Mouse (Mus musculus) limb, embryonic 14.5 days (tissue): Measurements from ENCODE around the gene Sept4. TPM values are rescaled to one million over a fixed set of nuclear protein-coding genes. Genes with fewer than 3 reads are reported as not detected.

Source experiments
- ATAC-seq: fragments of 200-750 bp; cut with Nextera tagmentation; 2 replicates; pipeline ENCODE4 v1.8.0; 2017; ENCODE audit warnings: low read depth, moderate number of reproducible peaks, moderate TSS enrichment; ENCODE audit not compliant: low FRiP score
- DNase-seq: peaks from one replicate; pipeline ENCODE4 v3.0.0-alpha.2; 2015; ENCODE audit warnings: low spot score
- H3K27ac ChIP-seq: fragments of 300-500 bp; sonication (generic); replicated peaks from 2 replicates; pipeline ENCODE4 v1.5.1; 2014; ENCODE audit warnings: low read depth, mild to moderate bottlenecking, low read length, moderate library complexity, mixed read lengths
- H3K27me3 ChIP-seq: fragments of 300-500 bp; sonication (generic); 2 replicates; pipeline ENCODE4 v1.6.1; 2014; ENCODE audit warnings: low read length, mixed read lengths; ENCODE audit not compliant: control insufficient read depth, insufficient read depth
- H3K36me3 ChIP-seq: fragments of 300-500 bp; sonication (generic); 2 replicates; pipeline ENCODE4 v1.6.1; 2014; ENCODE audit warnings: mild to moderate bottlenecking, low read length, moderate library complexity, mixed read lengths; ENCODE audit not compliant: control insufficient read depth, insufficient read depth
- H3K4me1 ChIP-seq: fragments of 300-500 bp; sonication (generic); 2 replicates; pipeline ENCODE4 v1.6.1; 2014; ENCODE audit warnings: antibody characterized with exemption, low read length, mixed read lengths; ENCODE audit not compliant: control insufficient read depth, insufficient read depth
- H3K4me2 ChIP-seq: fragments of 300-500 bp; sonication (generic); replicated peaks from 2 replicates; pipeline ENCODE4 v1.6.1; 2014; ENCODE audit warnings: low read depth, mild to moderate bottlenecking, low read length, moderate library complexity; ENCODE audit not compliant: severe bottlenecking
- H3K4me3 ChIP-seq: fragments of 300-500 bp; sonication (generic); replicated peaks from 2 replicates; pipeline ENCODE4 v1.5.1; 2014; ENCODE audit warnings: low read length
- H3K9ac ChIP-seq: fragments of 300-500 bp; sonication (generic); 2 replicates; pipeline ENCODE4 v1.6.1; 2014; ENCODE audit warnings: mild to moderate bottlenecking, low read depth, low read length, moderate library complexity; ENCODE audit not compliant: severe bottlenecking
- H3K9me3 ChIP-seq: fragments of 300-500 bp; sonication (generic); 2 replicates; pipeline ENCODE4 v1.6.1; 2016; ENCODE audit warnings: low read length; ENCODE audit not compliant: control insufficient read depth
- POLR2A ChIP-seq: fragments of 200-500 bp; IDR thresholded peaks from 2 replicates; pipeline ENCODE4 v1.8.0; 2012; ENCODE audit warnings: inconsistent platforms, mild to moderate bottlenecking, moderate library complexity, borderline replicate concordance; ENCODE audit not compliant: insufficient read depth, insufficient read length; ENCODE audit errors: extremely low read depth
- WGBS: fragments of 180-500 bp; shearing (Covaris S2); extraction: QIAGEN DNeasy Blood & Tissue Kit; methylation state at CpG from one replicate; pipeline ENCODE4 v1.1.7; 2014; 5-methylcytosine and 5-hydroxymethylcytosine counted together
- polyA plus RNA-seq, 2 experiments: library from polyadenylated mRNA; depleted of rRNA in 1 of 2; stranded (reverse) in 1 of 2; unstranded in 1 of 2; fragments of >200 nt; fragmentation: Nextera tagmentation in 1 of 2; extraction: Ambion mirVana in 1 of 2; gene quantifications; 2 replicates each; pipeline versions ENCODE4 v1.2.1 to v1.2.3; 2012 to 2014

Gene Sept4
- polyA plus RNA-seq, 2 experiments = 25.7 to 25.8 TPM

DNA sequence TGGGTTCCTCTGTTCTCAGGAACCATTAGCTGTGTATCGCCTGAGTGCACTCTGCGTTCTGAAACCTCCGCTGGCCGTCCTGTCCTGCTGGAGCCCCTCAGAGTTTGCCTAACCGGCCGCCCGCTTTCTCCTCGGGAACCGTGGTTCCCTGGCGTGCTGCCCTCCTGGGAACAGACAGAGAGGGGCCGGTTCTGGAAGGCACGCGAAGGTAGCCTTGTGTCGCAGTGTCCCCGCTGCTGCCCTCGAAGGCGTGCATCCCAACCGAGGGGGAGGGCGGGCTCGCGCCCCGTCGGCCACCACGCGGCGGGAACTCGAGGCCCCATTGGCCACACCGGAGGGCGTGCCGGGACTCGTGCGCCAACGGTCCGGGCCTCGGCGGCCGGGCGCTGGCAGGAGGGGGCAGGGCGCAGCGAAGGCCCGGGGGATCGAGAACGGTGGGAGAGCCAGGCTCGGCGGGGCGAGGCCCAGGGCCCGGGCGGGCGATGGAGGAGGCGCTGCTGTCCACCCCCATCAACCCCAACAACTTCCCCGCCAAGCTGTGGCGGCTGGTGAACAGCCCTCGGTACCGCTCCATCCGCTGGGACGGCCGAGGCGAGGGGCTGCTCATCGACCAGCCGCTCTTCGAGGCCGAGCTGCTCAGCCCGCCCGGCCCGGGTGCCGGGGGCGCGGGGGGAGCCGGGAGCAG is 48.2 kb downstream of the Sept4 start, which contains the start of gene Hsf5:
Gene Hsf5, plus strand, starts transcription at position 375 of the 685 bp plus-strand sequence.
- Histone ChIP-seq H3K9me3 (no peaks in the 10 kb centered on the region), H3K27ac (no peak within 1 kb of the TSS), H3K9ac (no peak within 1 kb of the TSS), H3K4me3 (no peak within 1 kb of the TSS), H3K36me3 (peaks cover 75% of the 10 kb centered on the region), H3K4me2 (no peak within 1 kb of the TSS), H3K27me3 (no peaks in the 10 kb centered on the region), H3K4me1 (no peaks in the 10 kb centered on the region)
- 87% methylated on average over 34 of the region's 69 CpGs for WGBS
- DNase-seq (no peak), ATAC-seq (no peak)
- TF ChIP-seq POLR2A = no peak

DNA sequence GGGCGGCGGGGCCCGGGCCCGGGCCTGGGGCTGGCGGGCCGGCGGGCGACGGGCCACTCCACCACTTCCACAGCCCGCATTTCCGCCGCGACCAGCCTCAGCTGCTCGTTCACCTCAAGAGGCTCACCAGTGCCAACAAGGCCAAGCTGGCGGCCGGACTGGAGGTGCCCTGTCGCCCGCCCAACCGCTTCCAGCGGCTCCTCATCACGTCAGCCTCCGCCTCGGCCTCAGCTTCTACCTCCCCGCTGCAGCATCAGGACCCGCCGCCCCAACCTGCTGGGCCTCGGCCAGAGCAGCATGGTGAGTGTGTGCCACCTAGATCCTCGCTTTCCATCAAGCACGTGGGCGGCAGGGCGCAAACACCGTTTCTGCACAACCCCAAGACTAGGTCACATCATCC is 48.9 kb downstream of the Sept4 start:
- H3K36me3 ChIP-seq = peaks cover 68% of the 10 kb centered on the region
- H3K27me3 ChIP-seq = no peaks in the 10 kb centered on the region
- H3K4me3 ChIP-seq = no peak overlapping the region
- no peak for TF ChIP-seq POLR2A
- no peak for ATAC-seq
- no peak overlapping the region for H3K27ac ChIP-seq
- 93% methylated on average over 25 of the region's 32 CpGs for WGBS
- no peaks in the 10 kb centered on the region for H3K4me1 ChIP-seq
- no peaks in the 10 kb centered on the region for H3K9me3 ChIP-seq
- no peak overlapping the region for H3K4me2 ChIP-seq
- no peak overlapping the region for H3K9ac ChIP-seq
- no peak for DNase-seq

DNA sequence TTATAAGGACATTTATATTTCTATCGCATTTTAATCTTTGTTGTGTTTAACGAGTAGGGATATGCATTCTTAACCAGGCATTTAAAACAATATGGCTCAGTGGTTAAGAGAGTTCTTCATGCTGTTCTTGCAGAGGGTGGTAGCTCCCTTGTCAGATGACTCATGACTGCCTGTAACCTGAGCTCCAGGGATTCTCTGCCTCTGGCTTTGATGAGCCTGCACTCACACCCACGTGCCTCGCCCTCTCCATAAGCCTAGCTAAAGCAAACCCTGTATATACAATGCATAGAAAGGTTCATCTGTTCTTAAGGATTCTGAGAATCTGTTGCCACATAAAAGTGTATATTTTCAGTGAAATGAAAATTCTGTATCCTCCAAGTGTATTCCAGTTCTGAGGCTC is 54.5 kb downstream of the Sept4 start:
- no peak for TF ChIP-seq POLR2A
- whole genome bisulfite sequencing = 63% methylated on average over 4 of the region's 4 CpGs
- H3K4me2 ChIP-seq = no peak overlapping the region
- H3K4me3 ChIP-seq = no peak overlapping the region
- no peaks in the 10 kb centered on the region for H3K4me1 ChIP-seq
- H3K27ac ChIP-seq = no peak overlapping the region
- H3K9me3 ChIP-seq = no peaks in the 10 kb centered on the region
- H3K36me3 ChIP-seq = peaks cover 36% of the 10 kb centered on the region
- no peaks in the 10 kb centered on the region for H3K27me3 ChIP-seq
- DNase-seq (no peak), ATAC-seq (no peak)
- H3K9ac ChIP-seq = no peak overlapping the region

DNA sequence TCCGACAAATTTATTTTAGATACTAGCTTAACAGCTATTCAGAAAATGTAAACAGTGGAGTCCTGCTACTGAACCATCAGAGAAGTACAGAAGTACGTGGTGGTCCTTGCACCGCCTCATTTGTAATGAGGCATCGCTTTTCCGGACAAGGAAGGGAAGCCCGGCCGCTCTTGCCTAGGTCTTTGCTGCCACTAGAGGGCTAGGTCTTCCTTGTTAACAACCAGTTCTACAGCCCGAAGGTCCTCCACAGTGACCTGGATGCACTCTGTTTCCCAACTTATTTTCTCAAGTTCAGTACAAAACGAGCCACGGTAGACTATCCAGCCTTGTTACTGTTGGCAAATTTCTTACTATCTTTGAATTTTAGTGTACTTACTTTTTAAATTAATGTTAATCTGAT is 61.2 kb downstream of the Sept4 start:
- no peak for ATAC-seq
- WGBS = 36% methylated on average over 10 of the region's 10 CpGs
- no peak overlapping the region for H3K27ac ChIP-seq
- H3K4me2 ChIP-seq = no peak overlapping the region
- H3K9ac ChIP-seq = no peak overlapping the region
- no peaks in the 10 kb centered on the region for H3K9me3 ChIP-seq
- no peak for TF ChIP-seq POLR2A
- H3K4me3 ChIP-seq = no peak overlapping the region
- 0 out of 2 replicates have a peak, but pooled peaks cover 5% of the 10 kb centered on the region for H3K36me3 ChIP-seq
- H3K4me1 ChIP-seq = no peaks in the 10 kb centered on the region
- no peaks in the 10 kb centered on the region for H3K27me3 ChIP-seq
- peak; percentile 55 for DNase-seq

- Histone ChIP-seq H3K9me3 (no peaks in the 10 kb centered on the region), H3K4me3 (peak overlapping the region; percentile 44), H3K4me1 (0 out of 2 replicates have a peak, but pooled peaks cover 3% of the 10 kb centered on the region), H3K9ac (peak overlapping the region; percentile 81), H3K36me3 (no peaks in the 10 kb centered on the region; the same call in 1 of the 2 replicates), H3K27me3 (no peaks in the 10 kb centered on the region), H3K4me2 (peak overlapping the region; percentile 75), H3K27ac (no peak overlapping the region)
- TF ChIP-seq POLR2A = no peak
- WGBS = 14% methylated on average over 2 of the region's 2 CpGs
- ATAC-seq = 0 out of 2 replicates have a peak, but pooled peaks have one; percentile 12
- no peak for DNase-seq
Observed at GRCm38 (mm10) chr11:87638793-87639192, 70.1 kb downstream of the Sept4 start.

DNA sequence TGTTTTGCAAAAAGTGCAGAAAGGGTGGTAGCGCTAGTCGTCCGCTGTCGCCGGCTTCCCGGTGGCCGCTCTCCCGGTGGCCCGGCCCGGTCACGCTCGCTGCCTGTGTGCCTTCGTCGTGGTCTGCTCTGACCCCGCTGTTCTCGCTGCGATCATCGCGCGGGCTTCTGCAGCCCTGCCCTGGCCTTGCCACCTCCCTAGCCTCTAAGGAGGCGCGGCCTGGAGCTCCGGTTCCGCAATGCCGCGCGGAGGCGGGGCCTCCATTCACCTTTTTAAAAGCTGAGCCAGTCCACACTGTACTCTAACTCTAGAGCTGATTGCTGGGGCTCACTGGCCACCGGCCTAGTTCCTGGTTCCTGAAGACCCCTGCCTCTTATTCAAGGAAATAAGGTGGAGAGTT is 70.5 kb downstream of the Sept4 start:
- 1% methylated on average over 29 of the region's 29 CpGs for WGBS
- peak overlapping the region; percentile 75 for H3K4me2 ChIP-seq
- DNase-seq = peak; percentile 38
- H3K27me3 ChIP-seq = no peaks in the 10 kb centered on the region
- H3K4me1 ChIP-seq = 0 out of 2 replicates have a peak, but pooled peaks cover 3% of the 10 kb centered on the region
- peak; percentile 75 for ATAC-seq
- H3K4me3 ChIP-seq = peak overlapping the region; percentile 44
- H3K36me3 ChIP-seq = no peaks in the 10 kb centered on the region; the same call in 1 of the 2 replicates
- peak overlapping the region; percentile 81 for H3K9ac ChIP-seq
- no peak overlapping the region for H3K27ac ChIP-seq
- H3K9me3 ChIP-seq = no peaks in the 10 kb centered on the region
- 0 out of 2 replicates have a peak, but pooled peaks have one; percentile 33 for TF ChIP-seq POLR2A

Other genes with a start within 250 kb of the Sept4 start
- gene Ppm1e, start 209.9 kb upstream of the Sept4 start, polyA plus RNA-seq (2012; rRNA removed) = 2.7 and 3.1 TPM in 2 replicates
- gene Ppm1e, start 209.9 kb upstream of the Sept4 start, polyA plus RNA-seq (2014; fragmentation: Nextera tagmentation; extraction: Ambion mirVana) = 2.6 and 3.4 TPM in 2 replicates
- gene Rad51c, start 163.9 kb upstream of the Sept4 start, polyA plus RNA-seq (2012; rRNA removed) = 9.8 and 10.0 TPM in 2 replicates
- 6.1 and 8.0 TPM in 2 replicates for gene Rad51c, start 163.9 kb upstream of the Sept4 start, polyA plus RNA-seq (2014; fragmentation: Nextera tagmentation; extraction: Ambion mirVana)
- gene Tex14, start 163.8 kb upstream of the Sept4 start, polyA plus RNA-seq (2012; rRNA removed) = 1.3 and 1.5 TPM in 2 replicates
- gene Tex14, start 163.8 kb upstream of the Sept4 start, polyA plus RNA-seq (2014; fragmentation: Nextera tagmentation; extraction: Ambion mirVana) = 1.6 and 2.0 TPM in 2 replicates
- not detected in 2 replicates for gene Gm11492, start 2.2 kb upstream of the Sept4 start, polyA plus RNA-seq (2012; rRNA removed)
- not detected in 2 replicates for gene Gm11492, start 2.2 kb upstream of the Sept4 start, polyA plus RNA-seq (2014; fragmentation: Nextera tagmentation; extraction: Ambion mirVana)
- 33.2 and 37.8 TPM in 2 replicates for gene Mtmr4, start 23.3 kb downstream of the Sept4 start, polyA plus RNA-seq (2012; rRNA removed)
- gene Mtmr4, start 23.3 kb downstream of the Sept4 start, polyA plus RNA-seq (2014; fragmentation: Nextera tagmentation; extraction: Ambion mirVana) = 29.0 and 29.5 TPM in 2 replicates
- gene Hsf5, start 48.3 kb downstream of the Sept4 start, polyA plus RNA-seq (2012; rRNA removed) = 0.15 and 0.26 TPM in 2 replicates
- gene Hsf5, start 48.3 kb downstream of the Sept4 start, polyA plus RNA-seq (2014; fragmentation: Nextera tagmentation; extraction: Ambion mirVana) = 0.21 and 0.25 TPM in 2 replicates
- 4.7 and 4.9 TPM in 2 replicates for gene Rnf43, start 93.8 kb downstream of the Sept4 start, polyA plus RNA-seq (2012; rRNA removed)
- 6.5 and 9.5 TPM in 2 replicates for gene Rnf43, start 93.8 kb downstream of the Sept4 start, polyA plus RNA-seq (2014; fragmentation: Nextera tagmentation; extraction: Ambion mirVana)
- gene Supt4a, start 168.6 kb downstream of the Sept4 start, polyA plus RNA-seq (2012; rRNA removed) = 106 and 121 TPM in 2 replicates
- gene Supt4a, start 168.6 kb downstream of the Sept4 start, polyA plus RNA-seq (2014; fragmentation: Nextera tagmentation; extraction: Ambion mirVana) = 167 and 181 TPM in 2 replicates
- gene Tspoap1, start 191.6 kb downstream of the Sept4 start, polyA plus RNA-seq (2012; rRNA removed) = 6.5 and 7.3 TPM in 2 replicates
- 2.2 and 2.9 TPM in 2 replicates for gene Tspoap1, start 191.6 kb downstream of the Sept4 start, polyA plus RNA-seq (2014; fragmentation: Nextera tagmentation; extraction: Ambion mirVana)
- gene Mpo, start 224.7 kb downstream of the Sept4 start, polyA plus RNA-seq (2012; rRNA removed) = 1.1 and 3.3 TPM in 2 replicates
- gene Mpo, start 224.7 kb downstream of the Sept4 start, polyA plus RNA-seq (2014; fragmentation: Nextera tagmentation; extraction: Ambion mirVana) = 1.7 TPM in 2 replicates